Mouse (Mus musculus) left cerebral cortex, adult 8-10 months (tissue): ENCODE measurements at regions not wholly inside any gene's neighbourhood (a gene's known extent, or its start where the extent isn't known, plus 50 kb on each side); places are given as distances from the start of the nearest gene placed in this dataset.

ENCODE experiments used
- DNase-seq, 2 experiments: peaks; one replicate each; pipeline ENCODE4 v3.0.0; 2022; ENCODE audit warnings: low spot score in 2 of 2

- no peak for DNase-seq
Measured at GRCm38 (mm10) chr19:60040721-60041120, 97.3 kb upstream of the Rab11fip2 start.

- DNase-seq, result no peak
Measured at GRCm38 (mm10) chr19:60032667-60033066, 89.2 kb upstream of the Rab11fip2 start.

- no peak for DNase-seq
Measured at GRCm38 (mm10) chr19:60030212-60030788, 86.8 kb upstream of the Rab11fip2 start.

- no peak for DNase-seq
Measured at GRCm38 (mm10) chr19:60029720-60030119, 86.3 kb upstream of the Rab11fip2 start.

- no peak for DNase-seq
Measured at GRCm38 (mm10) chr19:60015614-60016300, 72.3 kb upstream of the Rab11fip2 start.

GRCm38 (mm10) chr19:59995557-59995956 lies 52.1 kb upstream of the Rab11fip2 start:
- no peak for DNase-seq
